Comparison of ENCODE assay signal across 14 mouse cellular contexts in the genomic region with DNA sequence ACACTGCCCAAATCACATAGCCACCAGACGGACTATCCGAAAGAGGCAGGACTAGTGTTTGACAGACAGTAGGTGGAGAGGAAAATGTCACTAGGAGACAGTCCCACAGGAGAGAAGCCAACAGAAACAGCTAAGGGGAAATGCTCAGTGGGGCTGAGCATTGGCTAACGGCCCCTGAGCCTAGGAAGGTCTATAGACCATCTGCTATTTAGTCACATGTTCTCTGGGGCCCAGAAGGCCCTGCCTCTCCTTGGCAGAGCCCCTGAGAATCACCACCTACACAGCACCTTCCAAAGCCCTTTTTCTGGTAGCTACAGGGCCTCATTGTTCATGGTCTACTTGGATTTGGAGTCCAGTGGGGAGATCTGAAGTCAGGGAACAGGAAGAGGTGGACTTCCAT.
DNase-seq lines count a peak whose midpoint lies in the region; ATAC-seq lines count a peak whose summit lies in the region.
"Had no signal": no experiment of that assay in that cellular context is flagged by ENCODE, and none has a peak within 500 bp of the region (broad histone marks: within the 10 kb centered on the region; RNA-seq: fewer than 3 reads in every experiment).

No protein-coding gene starts in this region.

- H3K4me2 ChIP-seq in hindbrain, embryonic 12.5 days (replicated peaks), result no peak overlapping the region
- H3K4me2 ChIP-seq: embryonic facial prominence, embryonic 12.5 days; forebrain, embryonic 13.5 days; forebrain, embryonic 15.5 days had no signal

- no peak overlapping the region for H3K4me3 ChIP-seq in hindbrain, embryonic 12.5 days
- H3K4me3 ChIP-seq: embryonic facial prominence, embryonic 10.5 days; embryonic facial prominence, embryonic 12.5 days; forebrain, embryonic 13.5 days; forebrain, embryonic 15.5 days had no signal

- DNase-seq in cerebellum, adult 11-12 months, result peak; percentile 25
- no peak for DNase-seq in cerebellum, postnatal 14 days
- DNase-seq in cerebellum, adult 9-11 months, result peak; percentile 32
- no peak for DNase-seq in cerebellum, adult 8-10 months
- DNase-seq: adrenal gland, adult 2 months; adrenal gland, postnatal 10 days; adrenal gland, postnatal 25 days; cerebellum, adult 11 months; forebrain, postnatal 0 days had no signal

- no peak for ATAC-seq in hindbrain, embryonic 12.5 days (ENCODE audit: low FRiP score)
- ATAC-seq: forebrain, embryonic 13.5 days; forebrain, embryonic 15.5 days; forebrain, postnatal 0 days had no signal

- peaks cover 18% of the 10 kb centered on the region; the same call in 1 of the 2 replicates for H3K4me1 ChIP-seq in hindbrain, embryonic 12.5 days

- no peaks in the 10 kb centered on the region for H3K9me3 ChIP-seq in hindbrain, embryonic 12.5 days (replicated peaks)
- H3K9me3 ChIP-seq: embryonic facial prominence, embryonic 12.5 days; forebrain, embryonic 13.5 days; forebrain, embryonic 15.5 days had no signal

- 73% methylated on average over 3 of the region's 3 CpGs for WGBS in hindbrain, embryonic 12.5 days

- H3K36me3 ChIP-seq in hindbrain, embryonic 12.5 days, result no peaks in the 10 kb centered on the region
- H3K36me3 ChIP-seq: embryonic facial prominence, embryonic 10.5 days; embryonic facial prominence, embryonic 12.5 days; forebrain, embryonic 15.5 days had no signal

- H3K27me3 ChIP-seq in hindbrain, embryonic 12.5 days, result 0 out of 2 replicates have a peak, but pooled peaks cover 3% of the 10 kb centered on the region
- H3K27me3 ChIP-seq: forebrain, embryonic 13.5 days; forebrain, embryonic 15.5 days had no signal

- H3K9ac ChIP-seq in hindbrain, embryonic 12.5 days, result no peak overlapping the region
- H3K9ac ChIP-seq: embryonic facial prominence, embryonic 12.5 days; forebrain, embryonic 13.5 days; forebrain, embryonic 15.5 days; forebrain, postnatal 0 days had no signal

- H3K27ac ChIP-seq in hindbrain, embryonic 12.5 days, result no peak overlapping the region
- H3K27ac ChIP-seq: embryonic facial prominence, embryonic 10.5 days; embryonic facial prominence, embryonic 12.5 days; forebrain, embryonic 13.5 days; forebrain, embryonic 15.5 days had no signal

Comparison
In these comparisons a context has a peak if more than half of its experiments do, and no peak if none do; other contexts are left out.
1. DNase-seq: peak in cerebellum, adult 11-12 months (single experiment) and cerebellum, adult 9-11 months (single experiment); none in cerebellum, postnatal 14 days (0 of 2) and cerebellum, adult 8-10 months (single experiment).